Mouse (Mus musculus): ENCODE results near the gene Ptpn7.
A peak's percentile ranks its signal among the peaks of the same experiment; 100 is the strongest.
"Not testable (repeated sequence)": the region's sequence is repeated elsewhere in the genome, so short reads cannot be mapped to it uniquely, and the experiment has no call there.

Ptpn7 gene

DNA sequence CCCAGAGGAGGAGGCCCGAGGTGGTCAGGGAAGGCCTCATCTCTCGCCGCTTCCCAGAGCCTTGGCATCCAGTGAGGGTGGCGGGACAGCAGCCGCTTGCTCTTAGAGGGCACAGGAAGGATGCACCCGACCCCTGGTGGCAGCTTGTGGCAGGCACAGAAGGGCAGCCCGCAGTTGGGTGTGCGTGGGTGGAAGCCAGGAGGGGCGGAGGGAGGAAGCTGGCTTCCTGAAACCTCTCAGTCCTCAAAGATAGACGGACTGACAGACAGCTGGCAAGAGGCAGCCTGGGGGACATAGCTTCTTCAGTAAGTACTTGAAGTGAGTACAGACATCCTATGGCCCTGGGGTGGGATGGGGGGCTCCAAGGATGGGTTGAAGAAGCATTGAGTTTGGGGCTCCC lies at the start of gene Ptpn7:
Ptpn7 (plus strand) TSS at position 228 of the 400 bp plus-strand sequence.
- peak; percentile 93 for DNase-seq (ENCODE audit: low read depth)

DNA sequence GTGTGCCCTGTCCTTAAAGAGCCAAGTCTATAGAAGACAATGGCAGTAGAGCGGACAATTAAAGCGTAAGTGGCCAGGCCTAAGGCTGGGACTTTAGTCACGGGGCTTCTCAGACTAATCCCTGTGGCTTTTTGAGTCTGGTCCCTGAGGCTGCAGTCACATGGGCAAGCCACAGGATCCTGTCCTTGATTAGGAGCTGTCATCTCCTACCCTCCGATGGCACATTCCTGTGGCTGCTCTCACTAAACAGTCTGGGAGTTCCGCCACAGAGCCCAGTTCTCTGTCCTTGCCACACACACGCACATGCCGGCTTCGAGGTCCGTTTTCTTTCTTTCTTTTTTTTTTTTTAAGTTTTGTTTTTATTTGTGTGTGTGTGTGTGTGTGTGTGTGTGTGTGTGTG lies 49.0 kb upstream of the Ptpn7 start:
- DNase-seq (ENCODE audit: low read depth): no peak

DNA sequence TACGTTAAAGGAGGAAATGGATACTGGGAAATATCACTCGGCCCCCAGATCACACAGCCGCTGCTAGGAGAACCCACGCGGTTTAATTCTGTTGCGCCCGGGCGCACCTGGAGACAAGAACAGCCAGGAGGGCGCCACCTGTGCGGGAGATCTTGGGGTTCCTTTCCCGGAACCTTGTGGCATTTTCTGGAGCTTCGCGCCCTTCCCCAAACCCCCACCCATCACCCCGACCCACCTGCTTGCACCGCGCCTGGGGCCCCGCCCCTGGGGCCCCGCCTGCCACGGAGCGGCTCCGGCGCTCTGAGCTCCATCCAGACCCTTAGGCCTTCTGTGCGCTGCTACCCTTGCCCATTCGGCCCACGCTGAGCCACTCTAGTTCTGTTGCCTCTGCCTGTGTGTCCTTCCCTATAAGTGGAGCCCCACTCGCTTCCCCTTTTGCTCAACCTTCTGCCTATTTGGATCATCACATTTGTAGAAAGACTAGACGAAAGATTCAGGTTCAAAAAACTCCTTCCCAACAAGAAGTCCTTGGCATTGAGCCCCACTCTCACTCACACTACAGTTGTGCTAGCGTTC lies 47.1 kb upstream of the Ptpn7 start:
- no peak for DNase-seq (ENCODE audit: low read depth)

DNA sequence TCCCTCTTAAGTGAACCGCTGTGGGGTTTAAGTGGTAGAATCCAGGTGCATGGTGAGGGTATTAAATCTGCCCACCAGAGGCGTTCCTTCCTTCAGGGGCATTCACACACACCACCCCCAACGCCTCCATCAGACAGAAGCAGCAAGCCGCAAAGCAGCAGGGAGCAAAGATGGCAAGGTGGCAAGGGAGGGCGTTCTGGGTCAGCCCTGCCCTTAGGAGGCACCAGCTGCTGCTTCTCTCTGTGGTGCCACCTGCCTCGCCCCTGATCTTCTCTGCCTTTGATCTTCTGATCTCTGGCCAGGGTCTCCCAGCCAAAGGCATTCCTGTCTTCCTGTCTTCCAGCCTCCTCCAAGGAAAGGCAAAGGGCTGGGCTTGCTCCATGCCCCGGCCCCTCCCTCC lies 46.5 kb upstream of the Ptpn7 start:
- no peak for DNase-seq (ENCODE audit: low read depth)

DNA sequence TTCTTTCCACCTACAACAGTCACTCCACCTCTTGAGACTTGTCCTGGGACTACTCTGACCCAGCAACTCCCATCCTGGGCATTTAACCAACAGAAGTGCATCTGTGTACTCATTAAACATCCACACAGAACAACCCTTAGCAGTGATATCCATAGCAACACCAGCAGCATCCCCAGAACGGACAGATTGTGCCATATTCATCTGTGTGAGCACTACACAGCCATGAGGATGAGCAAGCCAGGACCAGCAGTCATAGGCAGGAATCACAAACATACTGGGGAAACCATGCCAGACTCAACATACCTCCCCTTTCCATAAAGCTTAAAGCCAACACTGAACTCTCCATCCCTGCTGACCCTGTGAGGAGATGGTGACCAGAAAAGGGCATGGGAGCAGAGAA lies 45.1 kb upstream of the Ptpn7 start:
- no peak for DNase-seq (ENCODE audit: low read depth)

DNA sequence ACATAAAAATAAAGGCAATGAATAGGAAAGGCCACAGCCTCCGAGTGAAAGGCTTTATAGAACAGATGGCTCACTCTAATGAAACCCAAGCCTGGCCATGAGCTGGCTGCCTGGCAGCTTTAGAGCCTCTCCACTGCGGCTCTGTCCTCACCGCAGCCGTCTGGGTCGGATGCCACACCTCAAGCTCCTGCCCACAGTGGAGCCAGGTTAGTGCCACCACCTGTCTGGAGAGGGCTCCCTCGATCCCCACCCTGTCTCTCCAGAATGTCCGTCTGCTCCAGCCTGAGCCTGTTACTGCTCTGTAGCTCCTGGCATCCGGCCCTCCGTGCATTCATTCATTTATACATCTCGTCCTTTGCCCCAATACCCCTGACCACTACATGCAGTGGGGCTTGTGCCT lies 42.9 kb upstream of the Ptpn7 start:
- DNase-seq (ENCODE audit: low read depth): no peak

DNA sequence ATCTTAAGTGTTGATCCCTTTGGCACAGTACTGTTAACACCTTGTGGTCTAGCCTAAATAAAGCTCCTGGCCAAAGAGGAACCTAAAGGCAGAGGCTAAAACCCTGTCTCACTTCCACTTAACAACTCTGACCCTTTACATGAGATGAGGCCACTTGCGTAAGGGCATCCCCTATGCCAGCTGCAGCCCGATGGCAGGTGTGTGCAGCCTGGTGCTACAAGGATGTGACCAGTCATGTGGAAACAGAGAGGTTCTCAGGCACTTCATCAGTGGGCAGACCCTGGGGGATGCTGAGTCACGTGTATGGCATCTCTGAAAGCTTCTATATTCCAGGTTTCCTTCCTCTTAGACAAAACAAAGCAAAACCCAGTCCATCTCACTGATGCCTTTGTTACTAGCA lies 41.6 kb upstream of the Ptpn7 start:
- DNase-seq (ENCODE audit: low read depth): no peak

DNA sequence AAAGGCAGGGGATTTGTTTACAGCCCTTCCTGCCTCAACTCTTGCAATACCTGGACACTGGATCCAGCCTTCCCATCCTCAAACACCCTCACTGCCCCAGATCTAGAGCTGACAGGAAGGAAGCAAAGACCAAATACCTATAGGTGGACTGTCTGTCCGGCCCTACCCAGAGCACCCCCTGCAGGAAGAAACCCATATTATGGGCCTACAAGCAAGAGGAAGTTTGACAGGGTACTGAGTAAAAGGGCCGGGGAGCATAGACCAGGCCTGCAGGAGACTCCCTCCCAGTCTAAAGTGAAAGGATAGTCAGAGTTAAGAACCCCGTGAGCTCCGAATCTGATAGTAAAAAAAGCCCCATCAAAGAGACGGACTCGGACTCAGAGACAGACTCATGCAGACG lies 37.8 kb upstream of the Ptpn7 start:
- no peak for DNase-seq (ENCODE audit: low read depth)

DNA sequence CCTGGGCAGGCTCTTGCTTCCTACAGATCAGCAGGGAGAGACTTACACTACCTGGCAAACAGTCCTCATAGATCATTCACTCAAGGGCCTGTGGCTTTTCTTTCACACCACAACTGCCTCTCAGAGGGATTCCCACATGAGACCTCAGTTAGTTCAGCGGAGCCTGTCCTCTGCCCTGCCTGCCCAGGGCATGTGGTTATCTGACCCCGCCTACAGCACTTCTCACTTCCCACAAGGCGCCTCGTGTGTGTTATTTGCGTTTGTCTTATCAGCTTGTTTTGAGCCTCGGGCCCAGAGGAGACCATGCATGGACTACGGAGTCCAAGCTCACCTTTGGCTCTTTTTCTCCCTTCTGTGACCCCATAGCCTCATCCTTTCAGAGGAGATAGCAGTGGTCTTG lies 37.3 kb upstream of the Ptpn7 start:
- no peak for DNase-seq (ENCODE audit: low read depth)

DNA sequence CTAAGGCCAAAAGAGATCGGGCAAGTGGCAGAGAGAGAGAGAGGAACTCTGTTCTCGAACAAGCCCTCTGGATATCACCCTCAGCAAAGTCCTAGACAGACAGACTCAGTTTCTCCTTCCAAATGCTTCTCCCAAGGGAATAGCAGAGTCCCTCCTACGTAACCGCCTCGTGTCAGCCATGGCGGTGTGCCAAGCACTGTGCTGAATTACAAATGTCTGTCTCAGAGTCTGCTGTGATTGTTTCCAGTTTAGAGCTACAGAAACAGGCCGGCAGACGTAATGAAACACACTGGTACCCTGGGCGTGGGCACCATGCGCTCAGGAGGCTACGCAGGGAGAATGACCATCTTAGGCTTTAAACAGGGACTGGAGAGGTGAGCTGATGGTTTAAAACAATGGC lies 36.2 kb upstream of the Ptpn7 start:
- no peak for DNase-seq (ENCODE audit: low read depth)

DNA sequence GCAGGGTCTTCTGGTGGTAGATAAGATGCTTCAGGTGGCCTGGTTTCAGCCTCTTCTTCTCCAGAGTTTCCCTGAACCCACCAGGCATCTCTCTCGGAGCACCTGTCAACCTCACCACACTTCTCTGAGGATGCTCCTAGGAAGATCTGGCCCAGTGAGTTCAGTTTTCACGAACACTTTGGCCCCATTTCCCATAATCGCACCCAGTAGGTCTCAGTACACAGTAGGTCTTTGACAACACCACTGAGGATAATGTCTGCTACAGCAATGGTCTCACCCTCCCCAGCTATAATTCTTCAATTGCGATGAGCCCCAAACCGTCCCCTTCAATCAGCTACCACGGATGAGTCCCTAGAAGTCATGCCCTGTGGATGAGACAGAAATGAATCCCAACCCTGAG lies 35.1 kb upstream of the Ptpn7 start:
- DNase-seq (ENCODE audit: low read depth): no peak

DNA sequence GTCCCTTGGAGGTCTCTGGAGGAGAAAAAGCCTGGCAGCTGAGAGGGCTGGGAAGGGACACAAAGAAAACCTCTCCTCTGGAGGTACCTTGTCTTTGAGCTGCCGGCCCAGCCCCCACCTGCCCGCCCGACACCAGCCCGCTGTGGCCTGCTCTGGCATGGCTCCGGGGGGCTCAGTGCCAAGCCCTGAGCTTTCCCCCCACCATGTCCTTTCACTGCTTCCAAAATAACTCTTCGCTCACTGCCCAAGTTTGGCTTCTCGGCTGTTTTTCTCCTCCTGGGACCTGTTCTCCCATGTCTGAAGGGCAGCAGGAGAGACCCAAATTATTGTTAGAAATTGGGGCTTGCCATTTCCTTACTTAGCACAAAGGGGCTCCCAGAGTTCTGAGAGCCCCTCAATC lies 34.1 kb upstream of the Ptpn7 start:
- DNase-seq (ENCODE audit: low read depth): no peak

DNA sequence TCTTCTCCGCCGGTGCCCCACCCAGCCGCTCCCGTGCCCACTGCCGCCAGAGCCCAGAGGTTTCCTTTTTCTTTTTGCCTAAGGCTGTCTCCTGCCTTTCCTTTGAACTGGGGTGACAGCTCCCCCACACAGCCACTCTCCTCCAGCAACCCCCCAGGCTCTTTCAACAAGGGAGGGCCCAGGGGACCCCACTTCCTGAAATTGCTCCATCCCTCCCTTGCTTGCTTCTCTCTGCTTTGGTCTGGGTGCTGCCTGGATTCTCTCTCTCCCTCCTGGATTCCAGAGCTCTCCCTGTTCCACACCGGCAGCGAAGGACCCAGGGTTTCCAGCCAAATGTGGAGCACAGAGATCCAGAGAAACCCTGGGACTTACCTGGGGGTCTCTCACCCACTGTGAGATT lies 32.1 kb upstream of the Ptpn7 start:
- no peak for DNase-seq (ENCODE audit: low read depth)

DNA sequence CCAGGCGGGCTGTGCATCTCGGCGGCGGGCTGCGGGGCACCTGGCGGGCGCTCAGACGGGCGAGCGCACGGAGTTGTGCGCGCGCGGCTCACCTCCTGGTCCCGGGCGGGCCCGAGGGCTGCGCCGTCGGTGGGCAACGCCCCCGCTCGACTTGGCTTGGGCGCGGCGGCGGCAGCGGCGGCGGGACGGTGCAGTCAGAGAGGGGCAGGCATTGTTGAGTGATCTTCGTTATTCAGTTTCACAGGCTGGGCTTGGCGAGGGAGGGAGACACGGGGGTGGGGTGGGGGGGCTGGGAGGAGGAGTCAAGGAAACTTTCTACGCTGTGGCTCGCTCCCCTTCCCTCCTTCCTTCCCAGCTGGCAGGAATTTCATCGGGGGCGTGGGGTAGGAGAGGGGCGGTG lies 27.4 kb upstream of the Ptpn7 start, which contains the start of gene Lgr6:
Lgr6 (minus strand) TSS at position 153 of the 400 bp plus-strand sequence.
- peak; percentile 50 for DNase-seq (ENCODE audit: low read depth)

DNA sequence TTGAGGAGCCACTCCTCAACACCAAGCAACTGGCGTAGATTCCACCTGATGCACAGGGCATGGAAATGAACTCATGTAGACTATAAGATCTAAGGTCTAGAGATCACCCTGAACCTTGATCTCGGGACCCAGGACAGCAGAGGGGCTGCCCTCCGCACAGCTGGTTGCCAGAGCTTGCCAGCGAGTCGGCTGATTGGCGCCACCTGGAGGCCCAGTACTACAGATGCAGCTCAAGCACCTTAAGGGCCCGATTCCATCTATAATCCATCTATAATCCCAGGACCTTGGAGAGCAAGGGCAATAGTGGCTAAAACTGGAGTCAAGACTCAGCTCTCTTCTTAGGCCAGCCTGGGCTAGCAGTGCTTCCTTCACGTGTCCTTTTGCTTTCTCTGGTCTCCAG lies 26.5 kb upstream of the Ptpn7 start:
- DNase-seq (ENCODE audit: low read depth): peak; percentile 85

DNA sequence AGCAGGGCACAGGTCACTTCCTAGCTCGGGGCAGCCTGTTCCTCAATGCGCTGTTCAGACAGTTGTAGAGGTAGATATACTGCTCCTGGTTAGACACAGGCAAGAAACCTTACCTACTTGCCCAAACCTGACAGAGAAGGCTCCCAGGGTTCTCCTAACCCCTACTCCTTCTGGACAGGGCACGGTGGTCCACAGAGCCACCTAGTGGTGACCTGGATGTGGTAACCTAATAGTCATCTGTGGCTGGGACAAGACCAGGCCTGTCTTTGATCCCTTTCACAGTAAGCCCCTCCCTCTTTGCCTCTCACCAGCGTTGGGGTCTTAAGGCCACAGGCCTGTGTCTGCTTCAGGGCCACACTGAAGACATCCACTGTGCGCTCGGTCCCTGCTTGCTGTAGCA lies 23.9 kb upstream of the Ptpn7 start:
- DNase-seq (ENCODE audit: low read depth): peak; percentile 48

DNA sequence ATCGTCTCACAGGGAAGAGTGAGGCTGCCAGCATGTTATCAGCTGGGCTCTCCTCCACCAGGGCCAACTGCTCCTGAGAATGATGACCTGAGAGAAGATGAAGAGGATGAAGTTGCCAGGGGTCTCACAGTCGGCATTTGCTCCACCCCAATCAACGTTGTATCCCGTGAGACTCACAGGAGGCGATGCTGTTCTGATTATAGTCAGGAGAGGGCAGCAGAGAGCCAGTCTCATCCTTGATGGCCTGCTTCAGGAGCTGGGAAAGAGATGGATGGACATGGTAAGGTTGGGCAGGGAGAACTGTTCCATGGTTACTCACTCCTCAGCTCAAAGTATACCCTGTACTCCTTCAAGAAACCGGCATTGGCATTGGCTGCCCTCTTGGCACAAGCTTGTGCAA lies 22.4 kb upstream of the Ptpn7 start:
- peak; percentile 81 for DNase-seq (ENCODE audit: low read depth)

DNA sequence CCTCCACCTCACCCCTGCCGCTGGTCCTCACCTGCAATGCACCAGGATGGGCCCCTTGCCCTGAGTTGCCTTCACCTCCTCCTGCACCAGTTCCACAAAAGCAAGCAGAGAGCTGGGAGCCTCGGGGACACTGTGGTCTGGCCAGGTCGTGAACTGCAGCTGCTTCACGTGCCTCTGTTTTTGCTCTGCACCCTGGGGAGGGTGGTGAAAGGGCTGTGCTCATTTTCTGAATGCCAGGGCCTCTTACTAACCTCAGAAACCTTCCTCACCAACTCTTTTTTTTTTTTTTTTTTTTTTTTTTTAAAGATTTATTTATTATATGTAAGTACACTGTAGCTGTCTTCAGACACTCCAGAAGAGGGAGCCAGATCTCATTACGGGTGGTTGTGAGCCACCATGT lies 21.2 kb upstream of the Ptpn7 start:
- not testable (repeated sequence) for DNase-seq (ENCODE audit: low read depth)

DNA sequence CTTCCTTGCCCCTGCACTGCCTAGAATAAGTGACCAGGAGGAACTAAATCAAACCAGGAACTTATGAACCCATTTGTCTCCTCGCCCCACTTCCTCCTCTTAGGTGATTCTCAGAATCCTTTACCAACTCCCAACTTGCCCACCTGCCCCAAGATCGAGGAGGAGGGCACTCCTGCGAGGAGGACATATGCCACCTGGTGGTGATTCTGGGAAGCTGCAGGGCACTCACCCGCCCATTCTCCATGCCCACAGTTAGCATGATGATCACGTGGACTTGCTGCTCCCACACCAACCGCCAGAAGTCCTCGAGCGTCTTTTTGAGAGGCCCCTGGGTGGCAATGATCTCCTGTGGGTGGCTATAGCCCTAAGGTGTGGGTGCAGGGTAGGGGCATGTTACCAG lies 19.8 kb upstream of the Ptpn7 start:
- DNase-seq (ENCODE audit: low read depth): peak; percentile 89

DNA sequence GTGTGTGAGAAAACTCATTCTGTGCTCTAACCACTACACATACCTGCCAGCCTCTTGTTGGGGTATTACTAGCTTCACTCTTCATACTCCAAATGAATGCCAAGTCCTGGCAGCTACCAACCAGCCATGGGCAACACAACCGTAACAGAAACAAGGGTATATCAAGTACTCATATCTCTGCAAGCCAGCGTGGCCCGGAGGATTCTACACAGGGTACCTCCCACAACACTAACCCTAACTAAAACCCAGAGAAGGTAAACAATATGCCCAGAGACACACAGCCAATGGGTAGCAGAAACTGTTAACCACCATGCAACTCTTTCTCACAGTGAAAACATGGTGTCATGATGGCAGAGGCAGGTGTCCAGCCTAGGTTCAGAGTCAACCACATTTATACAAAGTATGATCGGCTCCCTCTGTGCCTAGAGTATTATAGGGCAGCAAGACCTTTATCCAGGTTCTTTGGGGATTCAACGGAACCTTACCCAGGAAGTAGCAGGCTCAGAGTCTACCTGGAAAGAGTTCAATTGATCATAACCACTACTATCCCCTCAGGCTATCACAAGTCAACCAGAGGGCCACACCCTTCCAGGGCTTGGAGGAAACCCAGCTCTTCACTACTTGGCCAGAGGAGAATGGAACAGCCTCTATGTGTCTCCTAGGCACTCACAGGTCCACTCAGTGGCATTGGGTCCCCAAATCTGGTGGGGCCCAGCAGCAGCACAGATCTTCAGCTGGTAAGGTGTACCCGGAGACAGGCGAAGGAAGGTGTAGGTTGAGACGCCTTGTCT lies 7.7 kb upstream of the Ptpn7 start:
- DNase-seq (ENCODE audit: low read depth): no peak

DNA sequence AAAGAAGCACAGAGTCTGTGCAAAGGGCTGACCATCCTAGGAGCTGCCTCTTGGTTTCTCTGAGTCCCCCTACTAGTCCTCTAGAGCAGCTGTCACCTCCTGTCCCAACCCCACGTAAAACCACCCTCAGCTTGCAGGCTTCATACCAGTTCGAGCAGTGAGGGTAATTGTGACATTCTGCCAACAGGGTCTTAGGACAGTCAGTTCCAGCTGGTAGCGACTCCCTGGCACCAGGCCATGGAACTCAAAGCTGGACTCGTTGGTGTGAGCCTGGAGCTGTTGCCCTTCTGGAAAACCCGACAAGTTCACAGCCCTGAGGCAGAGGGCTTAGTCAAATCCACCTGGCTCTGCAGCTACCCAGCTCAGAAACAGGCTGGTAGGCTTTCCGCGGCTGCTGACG lies 6.5 kb upstream of the Ptpn7 start:
- no peak for DNase-seq (ENCODE audit: low read depth)

DNA sequence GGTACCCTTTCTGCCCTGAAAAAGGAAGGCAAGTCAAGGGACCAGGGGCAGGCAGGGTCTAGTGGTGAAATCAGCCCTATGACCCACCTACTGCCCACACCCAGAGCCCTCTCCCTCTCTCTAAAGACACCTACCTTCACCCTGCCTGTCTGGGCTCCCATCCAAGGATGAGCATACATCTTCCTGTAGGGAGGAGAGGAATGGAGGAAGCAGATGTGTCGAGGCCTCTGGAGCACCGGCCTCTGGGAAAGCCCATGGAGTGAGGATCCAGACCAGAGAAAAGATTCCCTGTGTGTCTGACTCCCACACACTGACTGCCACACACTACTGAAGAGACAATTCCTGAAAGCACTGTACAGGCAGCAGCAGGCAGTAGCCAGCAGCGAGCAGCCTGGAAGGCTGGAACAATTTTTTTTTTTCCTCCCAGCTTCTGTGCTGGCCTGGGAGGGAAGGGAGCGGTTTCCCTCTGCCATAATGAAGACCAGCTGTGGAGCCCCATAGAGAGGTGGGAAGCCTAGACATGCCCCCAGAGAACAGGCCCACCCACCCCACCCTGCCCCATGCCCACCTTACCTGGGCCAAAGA lies 6.0 kb upstream of the Ptpn7 start:
- DNase-seq (ENCODE audit: low read depth): no peak

DNA sequence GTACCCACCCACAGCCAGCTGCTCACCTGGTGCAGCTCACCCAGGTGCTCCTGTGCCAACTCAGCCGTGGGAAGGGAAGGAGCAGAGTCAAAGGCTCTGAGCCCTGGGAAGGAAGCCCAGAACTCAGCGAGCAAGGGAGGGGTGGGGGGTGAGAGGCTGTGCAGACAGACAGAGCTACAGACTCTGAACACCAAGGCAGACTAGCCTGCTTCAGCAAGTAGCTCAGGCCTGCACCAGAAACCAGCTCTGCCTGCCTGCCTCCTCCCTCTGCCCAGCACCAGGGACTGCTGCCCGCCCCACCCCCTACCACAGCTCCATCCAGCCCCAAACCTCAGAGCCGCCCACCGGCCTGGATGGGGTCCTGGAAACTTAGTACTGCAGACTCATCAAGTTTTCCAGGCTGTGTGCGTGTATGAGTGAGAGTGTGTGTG lies 4.5 kb upstream of the Ptpn7 start:
- DNase-seq (ENCODE audit: low read depth): peak; percentile 64

DNA sequence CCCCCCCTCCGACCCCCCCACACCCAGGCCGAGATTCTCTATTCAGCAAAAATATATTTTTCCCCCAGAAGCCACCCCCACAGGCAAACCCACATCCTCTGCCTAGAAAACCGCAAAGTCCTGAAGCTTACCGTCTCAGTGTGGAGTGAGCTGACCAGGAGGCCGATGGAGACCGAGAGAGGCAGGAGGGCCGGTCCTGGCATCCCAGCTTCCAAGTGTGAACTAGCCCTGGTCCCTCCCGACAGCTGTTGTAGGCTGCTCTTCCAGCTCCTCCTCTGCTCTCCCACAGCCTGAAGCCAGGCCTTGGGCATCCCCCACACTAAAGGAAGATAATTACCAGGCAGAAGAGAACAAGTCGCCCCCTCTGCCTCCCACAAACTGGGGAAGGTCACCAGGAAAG lies 3.5 kb upstream of the Ptpn7 start:
- DNase-seq (ENCODE audit: low read depth): peak; percentile 41
